Mouse (Mus musculus): ENCODE measurements around the gene Wdr48. TPM values are rescaled to one million over a fixed set of nuclear protein-coding genes. Genes with fewer than 3 reads are reported as not detected.
A peak's percentile ranks its signal among the peaks of the same experiment; 100 is the strongest.

Gene Wdr48
- polyA plus RNA-seq, 1 experiment from 2014 or later, result 85.2 TPM

DNA sequence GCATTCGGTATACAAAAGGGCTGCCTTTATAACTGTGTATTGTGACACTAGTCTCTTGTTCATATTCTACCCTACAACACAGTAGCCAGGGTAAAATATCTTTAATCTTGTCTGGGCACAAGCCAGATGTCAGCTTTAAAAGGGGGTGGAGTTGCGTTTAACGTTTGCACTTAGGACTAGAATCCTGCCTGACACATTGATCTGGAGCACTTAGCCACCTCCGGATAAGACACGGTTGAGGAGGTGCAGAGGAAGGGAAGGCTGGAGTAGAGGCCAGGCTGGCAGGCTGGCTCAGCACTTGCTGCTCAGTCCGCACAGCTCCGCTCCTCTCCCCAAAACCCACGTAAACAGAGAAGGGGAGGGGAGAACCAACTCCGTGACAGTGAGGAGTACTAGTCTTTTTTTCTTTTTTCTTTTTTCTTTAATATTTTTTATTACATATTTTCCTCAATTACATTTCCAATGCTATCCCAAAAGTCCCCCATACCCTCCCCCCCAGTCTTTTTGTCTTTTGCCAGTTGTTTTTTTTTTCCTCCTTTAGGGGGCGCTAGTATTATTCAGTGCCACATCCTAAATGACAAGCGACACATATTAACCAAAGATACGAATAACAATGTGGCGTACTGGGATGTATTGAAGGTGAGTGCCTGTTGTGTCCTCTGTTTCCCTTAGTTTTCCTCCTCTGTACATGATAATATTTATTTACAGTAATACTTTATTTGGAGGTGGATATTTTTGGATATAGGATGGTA is 18.6 kb downstream of the Wdr48 start:
- no peak overlapping the region for H3K9ac ChIP-seq (replicated peaks; ENCODE audit: low read depth, low read length)
- H3K27ac ChIP-seq (ENCODE audit: low read length), result no peak overlapping the region
- H3K9me3 ChIP-seq (ENCODE audit: control insufficient read depth, low read length), result no peaks in the 10 kb centered on the region
- no peak overlapping the region for H3K4me2 ChIP-seq (ENCODE audit: low read length)
- peaks cover 48% of the 10 kb centered on the region for H3K36me3 ChIP-seq (ENCODE audit: control insufficient read depth, insufficient read depth)
- ATAC-seq, result no peak
- no peak overlapping the region for H3K4me3 ChIP-seq (replicated peaks; ENCODE audit: low read length)
- WGBS, result 79% methylated on average over 13 of the region's 13 CpGs
- H3K27me3 ChIP-seq (replicated peaks; ENCODE audit: control insufficient read depth, insufficient read depth, low read length), result no peaks in the 10 kb centered on the region
- no peaks in the 10 kb centered on the region for H3K4me1 ChIP-seq (replicated peaks; ENCODE audit: control insufficient read depth, insufficient read depth, low read length)

DNA sequence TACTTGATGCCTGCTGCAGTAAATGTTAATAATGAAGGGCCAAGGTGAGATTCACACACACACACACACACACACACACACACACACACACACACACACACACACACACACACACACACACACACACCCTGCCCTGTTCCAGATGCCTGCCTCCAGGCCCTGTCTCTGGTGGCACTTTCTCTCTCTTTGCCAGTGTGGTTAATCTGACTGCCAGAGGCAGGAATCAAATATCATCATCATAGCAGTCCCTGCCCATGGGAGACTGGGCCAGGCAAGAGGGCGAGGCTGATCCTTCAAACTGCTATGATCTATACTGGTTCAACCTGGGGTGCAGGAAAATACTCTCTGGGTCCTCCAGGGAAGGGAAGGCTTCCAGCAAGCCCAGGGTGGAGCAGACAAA is 25.2 kb downstream of the Wdr48 start:
- Histone ChIP-seq H3K27me3 (replicated peaks; ENCODE audit: control insufficient read depth, insufficient read depth, low read length) (no peaks in the 10 kb centered on the region), H3K27ac (ENCODE audit: low read length) (no peak overlapping the region)
- WGBS, result 87% methylated on average over 1 of the region's 1 CpGs

DNA sequence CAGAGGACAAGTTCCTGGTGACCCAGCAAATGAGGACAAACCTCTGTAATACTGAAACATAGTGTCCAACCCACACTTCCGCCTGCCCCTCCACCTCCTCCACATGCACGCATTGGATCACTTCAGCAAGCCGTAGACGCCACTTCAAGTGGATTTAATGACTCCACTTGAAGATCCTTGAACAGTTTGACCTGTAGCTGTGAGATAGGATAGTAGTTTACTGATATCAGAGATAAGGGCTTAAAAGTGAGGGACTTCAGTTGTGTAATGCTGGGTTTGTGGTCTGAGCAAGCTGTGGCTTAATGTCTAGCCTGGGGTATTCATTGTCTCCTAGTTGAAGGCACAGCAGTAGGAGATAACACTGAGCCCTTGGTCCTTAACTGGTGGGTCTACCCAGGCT is 28.8 kb downstream of the Wdr48 start:
- 87% methylated on average over 4 of the region's 4 CpGs for WGBS
- ATAC-seq, result no peak

More for the DNA sequence above, 25.2 kb downstream of the Wdr48 start:
- no peak overlapping the region for H3K4me3 ChIP-seq (replicated peaks; ENCODE audit: low read length)
- H3K4me1 ChIP-seq (replicated peaks; ENCODE audit: control insufficient read depth, insufficient read depth, low read length), result no peaks in the 10 kb centered on the region
- peaks cover 45% of the 10 kb centered on the region for H3K36me3 ChIP-seq (ENCODE audit: control insufficient read depth, insufficient read depth)
- no peak overlapping the region for H3K4me2 ChIP-seq (ENCODE audit: low read length)
- H3K9me3 ChIP-seq (ENCODE audit: control insufficient read depth, low read length), result no peaks in the 10 kb centered on the region
- no peak overlapping the region for H3K9ac ChIP-seq (replicated peaks; ENCODE audit: low read depth, low read length)
- ATAC-seq, result no peak

DNA sequence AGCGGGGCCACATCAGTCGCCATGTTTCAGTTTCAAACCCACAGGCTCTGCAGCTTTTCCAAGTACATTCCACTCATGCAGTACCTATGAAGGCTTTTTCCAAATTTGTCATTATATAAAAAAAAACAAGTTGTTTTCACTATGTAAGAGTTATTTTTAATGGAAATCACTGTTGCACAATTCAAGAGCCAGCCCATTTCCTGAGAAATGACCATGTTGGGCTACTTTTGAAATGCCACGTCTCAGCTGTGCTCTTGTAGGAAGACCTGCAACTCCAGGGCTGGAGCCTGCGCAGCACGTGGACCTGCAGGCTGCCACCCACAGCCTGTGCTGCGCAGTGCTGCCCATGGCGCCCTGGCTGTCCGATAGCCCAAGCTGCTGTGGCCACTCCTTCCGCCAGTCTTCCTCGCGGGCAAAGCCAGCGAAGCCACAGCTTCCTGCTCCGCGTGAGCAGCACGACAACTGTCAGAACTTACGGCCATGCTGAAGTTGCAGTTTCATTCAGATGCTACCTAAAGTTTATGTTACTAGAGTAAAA is 30.5 kb downstream of the Wdr48 start:
- no peak overlapping the region for H3K4me3 ChIP-seq (replicated peaks; ENCODE audit: low read length)
- H3K9me3 ChIP-seq (ENCODE audit: control insufficient read depth, low read length), result no peaks in the 10 kb centered on the region
- H3K4me2 ChIP-seq (ENCODE audit: low read length), result no peak overlapping the region
- H3K9ac ChIP-seq (replicated peaks; ENCODE audit: low read depth, low read length), result no peak overlapping the region
- H3K27ac ChIP-seq (ENCODE audit: low read length), result no peak overlapping the region
- H3K27me3 ChIP-seq (replicated peaks; ENCODE audit: control insufficient read depth, insufficient read depth, low read length), result no peaks in the 10 kb centered on the region
- 92% methylated on average over 16 of the region's 16 CpGs for WGBS
- H3K4me1 ChIP-seq (replicated peaks; ENCODE audit: control insufficient read depth, insufficient read depth, low read length), result no peaks in the 10 kb centered on the region
- peaks cover 41% of the 10 kb centered on the region for H3K36me3 ChIP-seq (ENCODE audit: control insufficient read depth, insufficient read depth)
- no peak for ATAC-seq

More for the DNA sequence above, 28.8 kb downstream of the Wdr48 start:
- H3K9me3 ChIP-seq (ENCODE audit: control insufficient read depth, low read length), result no peaks in the 10 kb centered on the region
- peaks cover 52% of the 10 kb centered on the region for H3K36me3 ChIP-seq (ENCODE audit: control insufficient read depth, insufficient read depth)
- no peak overlapping the region for H3K27ac ChIP-seq (ENCODE audit: low read length)
- H3K9ac ChIP-seq (replicated peaks; ENCODE audit: low read depth, low read length), result no peak overlapping the region
- no peaks in the 10 kb centered on the region for H3K4me1 ChIP-seq (replicated peaks; ENCODE audit: control insufficient read depth, insufficient read depth, low read length)
- H3K27me3 ChIP-seq (replicated peaks; ENCODE audit: control insufficient read depth, insufficient read depth, low read length), result no peaks in the 10 kb centered on the region
- no peak overlapping the region for H3K4me2 ChIP-seq (ENCODE audit: low read length)
- H3K4me3 ChIP-seq (replicated peaks; ENCODE audit: low read length), result no peak overlapping the region

DNA sequence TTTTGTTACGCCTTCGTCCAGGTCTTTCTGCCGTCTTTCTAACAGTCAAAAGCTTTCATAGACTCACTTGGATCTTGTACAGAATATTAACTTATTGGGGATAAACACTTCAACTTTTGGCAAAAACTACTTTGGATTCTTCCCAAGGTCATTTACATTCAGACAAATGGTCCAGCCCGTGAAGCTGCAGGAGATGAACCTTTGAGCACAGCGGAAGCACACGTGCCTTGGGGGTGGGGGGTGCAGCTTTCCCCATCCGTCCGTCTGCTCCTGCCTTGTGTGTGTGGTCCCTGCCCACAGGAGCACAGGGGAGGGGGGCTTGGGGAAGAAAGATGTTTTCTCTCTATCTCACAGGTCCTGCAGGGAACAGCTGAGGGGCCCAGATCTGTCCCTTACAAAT is 31.1 kb downstream of the Wdr48 start:
- WGBS, result 62% methylated on average over 8 of the region's 8 CpGs
- ATAC-seq, result no peak

DNA sequence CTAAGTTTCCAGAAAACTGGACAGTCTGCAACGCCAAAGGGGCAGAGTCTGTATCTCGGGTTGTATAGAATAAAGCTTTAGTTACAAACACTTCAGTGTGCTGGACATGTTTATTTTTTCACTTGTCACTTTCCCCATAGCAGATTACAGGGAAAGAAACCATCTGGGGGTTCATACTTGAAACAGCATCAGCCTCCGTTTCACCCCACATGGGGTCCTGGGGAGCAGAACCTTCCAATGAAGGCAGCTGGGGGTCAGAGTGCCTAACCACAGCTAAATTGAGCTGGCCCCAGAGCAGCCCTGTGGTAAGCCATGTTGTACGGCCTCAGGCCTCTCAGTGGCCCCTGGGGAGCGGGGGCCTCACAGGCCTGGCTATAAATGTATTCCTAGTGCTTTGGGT is 31.8 kb downstream of the Wdr48 start:
- no peak overlapping the region for H3K27ac ChIP-seq (ENCODE audit: low read length)
- peaks cover 34% of the 10 kb centered on the region for H3K36me3 ChIP-seq (ENCODE audit: control insufficient read depth, insufficient read depth)
- ATAC-seq, result no peak
- H3K4me3 ChIP-seq (replicated peaks; ENCODE audit: low read length), result no peak overlapping the region
- H3K27me3 ChIP-seq (replicated peaks; ENCODE audit: control insufficient read depth, insufficient read depth, low read length), result no peaks in the 10 kb centered on the region
- H3K4me2 ChIP-seq (ENCODE audit: low read length), result no peak overlapping the region
- H3K4me1 ChIP-seq (replicated peaks; ENCODE audit: control insufficient read depth, insufficient read depth, low read length), result no peaks in the 10 kb centered on the region
- H3K9me3 ChIP-seq (ENCODE audit: control insufficient read depth, low read length), result no peaks in the 10 kb centered on the region
- WGBS, result 95% methylated on average over 5 of the region's 5 CpGs
- H3K9ac ChIP-seq (replicated peaks; ENCODE audit: low read depth, low read length), result no peak overlapping the region

More for the DNA sequence above, 31.1 kb downstream of the Wdr48 start:
- no peaks in the 10 kb centered on the region for H3K27me3 ChIP-seq (replicated peaks; ENCODE audit: control insufficient read depth, insufficient read depth, low read length)
- H3K27ac ChIP-seq (ENCODE audit: low read length), result no peak overlapping the region
- H3K9me3 ChIP-seq (ENCODE audit: control insufficient read depth, low read length), result no peaks in the 10 kb centered on the region
- no peaks in the 10 kb centered on the region for H3K4me1 ChIP-seq (replicated peaks; ENCODE audit: control insufficient read depth, insufficient read depth, low read length)
- no peak overlapping the region for H3K4me3 ChIP-seq (replicated peaks; ENCODE audit: low read length)
- H3K9ac ChIP-seq (replicated peaks; ENCODE audit: low read depth, low read length), result no peak overlapping the region
- no peak overlapping the region for H3K4me2 ChIP-seq (ENCODE audit: low read length)
- peaks cover 36% of the 10 kb centered on the region for H3K36me3 ChIP-seq (ENCODE audit: control insufficient read depth, insufficient read depth)

DNA sequence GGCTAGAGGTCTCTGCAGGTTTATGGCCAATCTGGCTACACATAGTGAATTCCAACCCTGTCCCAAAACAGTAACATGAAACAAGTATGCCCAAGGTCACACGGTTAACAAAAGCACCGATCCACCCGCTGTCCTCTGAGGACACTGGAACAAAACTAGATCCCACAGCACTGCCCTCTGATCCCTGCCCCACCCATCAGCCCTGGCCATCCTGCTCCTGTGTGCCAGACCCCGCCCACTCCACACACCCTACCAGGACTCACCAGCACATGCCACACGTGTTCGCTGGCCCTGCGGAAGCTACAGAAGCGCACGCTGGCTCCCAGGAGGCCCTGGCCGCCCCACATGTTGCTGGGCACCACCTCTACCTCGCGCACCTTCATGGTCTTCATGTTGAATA is 37.7 kb downstream of the Wdr48 start:
- ATAC-seq, result no peak
- Histone ChIP-seq H3K36me3 (ENCODE audit: control insufficient read depth, insufficient read depth) (peaks cover 4% of the 10 kb centered on the region; the same call in 1 of the 2 replicates), H3K27me3 (replicated peaks; ENCODE audit: control insufficient read depth, insufficient read depth, low read length) (no peaks in the 10 kb centered on the region)

DNA sequence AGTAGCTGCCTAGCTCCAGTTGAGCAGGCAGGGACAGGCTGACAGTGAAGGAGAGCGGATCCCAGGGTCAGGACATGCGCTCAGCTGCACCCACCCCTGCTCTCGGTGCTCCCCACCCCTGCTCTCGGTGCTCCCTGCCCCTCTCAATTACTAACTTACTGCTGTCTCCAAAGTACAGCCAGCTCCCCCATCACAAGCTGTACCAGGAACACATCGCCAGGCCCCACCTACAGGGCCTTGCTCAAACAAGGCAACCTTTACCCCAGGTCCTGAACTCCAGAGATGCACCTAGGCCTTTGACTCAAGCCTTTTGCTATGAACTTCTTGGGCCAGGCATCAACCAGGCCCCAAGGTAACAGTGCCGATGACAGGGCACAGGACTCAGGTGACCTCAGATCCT is 39.0 kb downstream of the Wdr48 start:
- Histone ChIP-seq H3K9me3 (ENCODE audit: control insufficient read depth, low read length) (no peaks in the 10 kb centered on the region), H3K27me3 (replicated peaks; ENCODE audit: control insufficient read depth, insufficient read depth, low read length) (no peaks in the 10 kb centered on the region), H3K4me1 (replicated peaks; ENCODE audit: control insufficient read depth, insufficient read depth, low read length) (peaks cover 12% of the 10 kb centered on the region), H3K4me2 (ENCODE audit: low read length) (no peak overlapping the region), H3K36me3 (ENCODE audit: control insufficient read depth, insufficient read depth) (no peaks in the 10 kb centered on the region), H3K4me3 (replicated peaks; ENCODE audit: low read length) (no peak overlapping the region), H3K27ac (ENCODE audit: low read length) (no peak overlapping the region), H3K9ac (replicated peaks; ENCODE audit: low read depth, low read length) (no peak overlapping the region)
- WGBS, result 92% methylated on average over 6 of the region's 6 CpGs
- ATAC-seq, result no peak

More for the DNA sequence above, 37.7 kb downstream of the Wdr48 start:
- 93% methylated on average over 12 of the region's 12 CpGs for WGBS
- no peak overlapping the region for H3K9ac ChIP-seq (replicated peaks; ENCODE audit: low read depth, low read length)
- no peak overlapping the region for H3K27ac ChIP-seq (ENCODE audit: low read length)
- H3K4me3 ChIP-seq (replicated peaks; ENCODE audit: low read length), result no peak overlapping the region
- no peak overlapping the region for H3K4me2 ChIP-seq (ENCODE audit: low read length)
- H3K4me1 ChIP-seq (replicated peaks; ENCODE audit: control insufficient read depth, insufficient read depth, low read length), result peaks cover 8% of the 10 kb centered on the region
- H3K9me3 ChIP-seq (ENCODE audit: control insufficient read depth, low read length), result no peaks in the 10 kb centered on the region

DNA sequence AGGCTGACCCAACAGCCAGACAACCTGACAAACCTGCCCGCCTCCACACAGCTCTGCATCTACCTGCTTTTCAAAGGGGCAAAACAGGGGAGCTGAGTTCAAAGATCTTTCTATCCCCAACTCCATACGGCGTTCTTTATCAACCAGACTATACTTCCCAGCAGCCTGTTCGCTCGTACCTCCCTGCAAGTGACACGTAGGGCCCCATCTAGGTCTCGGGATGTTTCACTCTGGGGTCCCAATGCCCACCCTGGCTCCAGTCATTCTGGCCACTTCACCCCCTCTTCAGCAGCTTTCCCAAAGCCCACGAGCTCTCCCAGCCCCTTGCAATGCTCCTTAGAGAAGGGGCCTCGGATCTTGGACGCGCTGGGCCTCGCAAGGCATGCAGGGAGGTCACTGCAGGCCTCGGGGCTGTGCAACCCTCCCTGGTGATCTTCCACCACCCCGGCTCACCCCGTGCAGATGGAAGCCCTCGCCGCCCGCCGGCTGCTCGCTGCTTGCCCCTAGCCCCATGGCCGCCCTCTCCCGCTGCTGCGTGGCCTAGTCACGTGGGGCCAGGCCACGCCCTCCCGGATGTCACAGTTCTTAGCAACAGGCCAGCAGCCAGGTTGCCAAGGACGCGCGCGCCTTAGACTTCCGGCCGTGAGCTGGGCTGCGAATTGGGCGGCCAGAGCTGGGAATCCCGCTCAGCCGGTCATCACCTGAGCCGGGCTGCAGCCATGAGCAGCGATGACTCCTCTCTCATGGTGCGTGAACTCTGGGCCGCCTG is 42.5 kb downstream of the Wdr48 start, which contains the start of the genes Gorasp1 and Ttc21a:
Gene Gorasp1 (minus strand): TSS at position 561 of the 769 bp plus-strand sequence.
Gene Ttc21a (plus strand): TSS at position 602 of the 769 bp plus-strand sequence.
- Histone ChIP-seq H3K27me3 (replicated peaks; ENCODE audit: control insufficient read depth, insufficient read depth, low read length) (no peaks in the 10 kb centered on the region), H3K9me3 (ENCODE audit: control insufficient read depth, low read length) (no peaks in the 10 kb centered on the region), H3K36me3 (ENCODE audit: control insufficient read depth, insufficient read depth) (no peaks in the 10 kb centered on the region), H3K27ac (ENCODE audit: low read length) (peak within 1 kb of the TSS; percentile 67), H3K4me1 (replicated peaks; ENCODE audit: control insufficient read depth, insufficient read depth, low read length) (peaks cover 12% of the 10 kb centered on the region), H3K9ac (replicated peaks; ENCODE audit: low read depth, low read length) (peak within 1 kb of the TSS; percentile 91), H3K4me3 (replicated peaks; ENCODE audit: low read length) (peak within 1 kb of the TSS; percentile 63), H3K4me2 (ENCODE audit: low read length) (peak within 1 kb of the TSS; percentile 86)
- peak; percentile 97 for ATAC-seq
- WGBS, result under 1% methylated on average over 40 of the region's 40 CpGs

All from forebrain, embryonic 16.5 days (tissue).